Mouse (Mus musculus) megakaryocyte, embryonic 14.5 days (primary cell): ENCODE data around the gene Rp9. TPM values are rescaled to one million over a fixed set of nuclear protein-coding genes. Genes with fewer than 3 reads are reported as not detected.

Experiments used
- H3K27me3 ChIP-seq: replicated peaks from 2 replicates; pipeline ENCODE3; 2012; ENCODE audit warnings: inconsistent platforms
- H3K36me3 ChIP-seq: replicated peaks from 2 replicates; pipeline ENCODE3; 2012; ENCODE audit warnings: low read length, inconsistent platforms, mixed read lengths
- H3K4me1 ChIP-seq: 2 replicates; pipeline ENCODE4 v1.6.1; 2012; ENCODE audit warnings: inconsistent platforms
- H3K4me3 ChIP-seq: replicated peaks from 2 replicates; pipeline ENCODE3; 2012; ENCODE audit warnings: moderate library complexity, mild to moderate bottlenecking, inconsistent platforms
- H3K9me3 ChIP-seq: 2 replicates; pipeline ENCODE4 v1.6.1; 2012; ENCODE audit warnings: inconsistent platforms
- FLI1 ChIP-seq: IDR thresholded peaks from 2 replicates; pipeline ENCODE4 v1.6.1; 2012; ENCODE audit warnings: low read length, inconsistent platforms, mixed read lengths
- GATA1 ChIP-seq: IDR thresholded peaks from 3 replicates; pipeline ENCODE4 v1.6.1; 2012; ENCODE audit warnings: mixed read lengths, low read length, inconsistent platforms, borderline replicate concordance
- polyA plus RNA-seq: library from polyadenylated mRNA; stranded (reverse); fragments of >175 nt; gene quantifications from 2 replicates; pipeline ENCODE4 v1.2.3, GENCODE M21; 2012; ENCODE audit warnings: low replicate concordance; ENCODE audit not compliant: insufficient read depth

The Rp9 gene
- polyA plus RNA-seq, 1 experiment: 44.5 TPM

DNA sequence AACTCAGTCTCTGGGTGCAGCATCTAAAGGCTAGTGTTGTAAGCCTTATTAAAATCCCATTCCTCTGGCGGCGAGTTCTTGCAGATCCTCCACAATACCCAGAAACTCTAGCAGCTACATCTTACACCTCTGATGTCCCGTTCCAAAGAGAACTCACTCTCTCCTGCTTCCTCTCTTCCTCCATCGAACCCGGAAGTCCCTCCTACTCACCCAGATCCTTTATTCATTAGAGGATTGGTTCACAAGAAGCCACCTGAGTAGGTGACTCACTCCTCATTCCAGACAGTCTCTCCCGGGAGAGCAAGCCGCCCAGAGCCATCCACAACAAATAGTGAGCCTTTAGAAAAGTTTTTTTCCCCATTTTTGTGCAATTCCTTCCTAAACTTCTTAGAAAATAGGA lies 16.7 kb upstream of the Rp9 start:
- TF ChIP-seq GATA1 (no peak), FLI1 (no peak)
- no peaks in the 10 kb centered on the region for H3K9me3 ChIP-seq
- H3K4me1 ChIP-seq: peaks cover 25% of the 10 kb centered on the region
- no peak overlapping the region for H3K4me3 ChIP-seq
- no peaks in the 10 kb centered on the region for H3K27me3 ChIP-seq
- peaks cover 4% of the 10 kb centered on the region for H3K36me3 ChIP-seq

DNA sequence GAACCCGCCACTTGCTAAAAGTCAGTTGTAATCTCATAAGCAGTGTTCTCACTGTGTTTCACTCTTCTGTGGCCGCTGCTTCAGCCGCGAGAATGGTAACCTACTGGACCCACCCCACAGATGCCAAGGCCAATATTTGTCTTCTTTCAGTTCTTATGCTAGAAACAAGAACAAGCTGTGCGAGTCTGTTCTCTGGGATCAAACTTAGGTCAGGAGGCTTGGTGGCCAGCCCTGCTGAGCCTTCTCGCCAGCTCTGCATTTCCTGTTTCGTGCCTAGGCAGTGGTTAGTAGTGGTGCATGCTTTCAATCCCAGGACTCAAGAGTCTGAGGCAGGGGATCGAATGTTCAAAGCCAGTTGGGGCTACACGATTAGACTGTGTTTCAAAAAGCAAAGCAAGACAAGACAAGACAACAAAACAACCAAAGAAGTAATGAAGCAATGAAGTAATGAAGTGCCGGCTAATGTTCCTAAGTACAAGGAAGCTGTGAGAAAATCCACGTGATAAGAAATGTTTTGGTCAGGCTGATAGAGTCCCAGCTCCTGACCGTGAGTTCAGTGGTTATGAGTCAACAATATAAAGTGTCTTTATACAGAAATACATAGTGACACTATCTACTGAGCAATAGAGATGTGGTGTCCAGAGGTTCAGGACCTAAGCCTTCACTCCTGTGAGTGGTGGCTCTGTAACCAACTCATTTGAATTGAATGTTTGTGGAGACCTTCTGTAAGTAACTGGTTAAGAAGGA lies 15.2 kb upstream of the Rp9 start:
- Histone ChIP-seq H3K36me3 (peaks cover 4% of the 10 kb centered on the region), H3K27me3 (no peaks in the 10 kb centered on the region), H3K9me3 (no peaks in the 10 kb centered on the region), H3K4me1 (peaks cover 25% of the 10 kb centered on the region), H3K4me3 (peak overlapping the region; percentile 18)
- no peak for TF ChIP-seq FLI1

- peaks cover 19% of the 10 kb centered on the region for H3K4me1 ChIP-seq
- H3K4me3 ChIP-seq: no peak overlapping the region
- H3K27me3 ChIP-seq: no peaks in the 10 kb centered on the region
- peaks cover 4% of the 10 kb centered on the region for H3K36me3 ChIP-seq
- no peaks in the 10 kb centered on the region for H3K9me3 ChIP-seq
- TF ChIP-seq GATA1 (no peak), FLI1 (no peak)
Measured at GRCm38 (mm10) chr9:22483866-22484561, 14.5 kb upstream of the Rp9 start.

GRCm38 (mm10) chr9:22478946-22479345 lies 9.4 kb upstream of the Rp9 start:
- TF ChIP-seq FLI1 (no peak), GATA1 (no peak)
- peaks cover 23% of the 10 kb centered on the region for H3K4me1 ChIP-seq
- no peaks in the 10 kb centered on the region for H3K9me3 ChIP-seq
- no peak overlapping the region for H3K4me3 ChIP-seq
- H3K27me3 ChIP-seq: no peaks in the 10 kb centered on the region
- peaks cover 4% of the 10 kb centered on the region for H3K36me3 ChIP-seq

GRCm38 (mm10) chr9:22476265-22476664 lies 6.7 kb upstream of the Rp9 start:
- Histone ChIP-seq H3K27me3 (no peaks in the 10 kb centered on the region), H3K4me3 (peak overlapping the region; percentile 93), H3K9me3 (no peaks in the 10 kb centered on the region), H3K4me1 (peaks cover 21% of the 10 kb centered on the region), H3K36me3 (no peaks in the 10 kb centered on the region)
- TF ChIP-seq FLI1 (no peak), GATA1 (no peak)

DNA sequence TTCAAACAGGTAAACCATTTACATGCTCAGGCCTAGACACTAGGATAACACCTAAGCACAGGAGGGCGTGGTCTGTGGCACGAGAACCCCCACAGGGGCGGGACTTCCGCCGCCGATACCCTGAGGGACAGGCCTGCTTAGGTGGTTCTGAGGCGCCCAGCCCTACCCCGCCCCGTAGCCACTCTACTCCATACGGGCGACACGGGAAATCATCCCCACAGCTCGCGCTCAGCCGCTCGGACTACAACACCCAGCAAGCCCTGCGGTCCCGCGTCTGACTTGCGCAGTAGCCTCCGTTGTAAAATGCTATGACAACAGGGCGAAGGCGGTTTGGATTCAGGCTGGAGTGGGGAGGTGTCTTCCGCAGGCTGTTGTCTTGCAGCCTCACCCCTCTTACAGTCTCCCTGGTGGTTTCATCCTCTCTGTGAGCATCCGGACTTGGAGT lies 5.9 kb upstream of the Rp9 start, which contains the start of gene Bbs9:
Bbs9 (plus strand) TSS at position 292 of the 445 bp plus-strand sequence.
- no peak for TF ChIP-seq FLI1
- no peak for TF ChIP-seq GATA1
- no peaks in the 10 kb centered on the region for H3K27me3 ChIP-seq
- H3K9me3 ChIP-seq: no peaks in the 10 kb centered on the region

DNA sequence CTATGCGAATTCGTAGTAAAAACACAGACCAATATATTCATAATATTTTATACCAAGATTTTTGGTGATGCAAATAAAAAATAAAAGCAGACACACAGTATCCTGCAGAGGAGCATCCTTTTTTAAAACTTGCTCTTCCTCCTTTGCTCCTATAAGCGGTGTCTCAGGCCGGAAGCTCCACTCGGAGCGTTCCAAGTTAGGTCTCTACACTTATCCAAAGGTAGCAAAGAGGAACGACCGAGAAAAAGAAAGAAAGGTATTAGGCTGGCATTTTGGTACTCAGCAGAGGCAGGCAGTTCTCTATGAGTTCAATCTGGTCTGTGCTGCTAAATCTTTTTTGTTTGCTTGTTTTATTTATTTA lies 664 bp downstream of the Rp9 start:
- no peaks in the 10 kb centered on the region for H3K27me3 ChIP-seq
- no peak for TF ChIP-seq FLI1
- no peak for TF ChIP-seq GATA1
- peaks cover 14% of the 10 kb centered on the region; the same call in 1 of the 2 replicates for H3K4me1 ChIP-seq
- peaks cover 21% of the 10 kb centered on the region for H3K36me3 ChIP-seq
- no peaks in the 10 kb centered on the region for H3K9me3 ChIP-seq
- H3K4me3 ChIP-seq: no peak overlapping the region

More for the DNA sequence above, 5.9 kb upstream of the Rp9 start, which contains the start of gene Bbs9:
- H3K4me3 ChIP-seq: peak within 1 kb of the TSS; percentile 93
- no peaks in the 10 kb centered on the region for H3K36me3 ChIP-seq
- H3K4me1 ChIP-seq: peaks cover 21% of the 10 kb centered on the region

- no peaks in the 10 kb centered on the region for H3K27me3 ChIP-seq
- H3K9me3 ChIP-seq: no peaks in the 10 kb centered on the region
- TF ChIP-seq GATA1 (no peak), FLI1 (no peak)
- peaks cover 14% of the 10 kb centered on the region; the same call in 1 of the 2 replicates for H3K4me1 ChIP-seq
- peaks cover 26% of the 10 kb centered on the region for H3K36me3 ChIP-seq
- peak overlapping the region; percentile 99 for H3K4me3 ChIP-seq
Measured at GRCm38 (mm10) chr9:22468170-22468898, 1.2 kb downstream of the Rp9 start.

- Histone ChIP-seq H3K4me3 (peak overlapping the region; percentile 99), H3K27me3 (no peaks in the 10 kb centered on the region), H3K9me3 (no peaks in the 10 kb centered on the region), H3K36me3 (peaks cover 32% of the 10 kb centered on the region), H3K4me1 (peaks cover 14% of the 10 kb centered on the region; the same call in 1 of the 2 replicates)
- TF ChIP-seq GATA1: no peak
Measured at GRCm38 (mm10) chr9:22467371-22468169, 2.0 kb downstream of the Rp9 start.
